Mouse (Mus musculus): Measurements from ENCODE around the gene Gfra1. TPM values are rescaled to one million over a fixed set of nuclear protein-coding genes. Genes with fewer than 3 reads are reported as not detected.

Gene Gfra1
- total RNA-seq, 2 experiments from 2014 or later, result 2.3 to 2.9 TPM

DNA sequence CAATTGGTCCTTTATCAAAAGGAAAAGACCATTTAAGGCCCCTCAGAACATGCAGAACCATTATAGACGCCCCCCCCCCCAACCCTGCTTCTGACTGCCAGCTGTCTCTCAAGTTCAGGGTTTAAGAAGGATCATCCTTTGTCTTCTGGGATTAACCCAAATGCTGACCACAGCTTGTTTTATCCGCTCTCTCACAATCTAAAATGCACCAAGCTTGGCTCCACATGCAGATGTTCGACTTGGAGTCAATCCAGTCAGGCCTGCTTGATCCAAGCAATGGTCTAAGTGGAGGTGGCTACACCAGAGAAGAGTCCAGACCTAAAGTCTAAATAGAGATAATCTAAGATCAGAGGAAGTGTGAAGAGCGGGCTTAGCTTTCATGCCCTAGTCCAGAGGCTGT, 114.4 kb downstream of the Gfra1 start:
- intact Hi-C loops (cut with DNase I), result no loop called here

DNA sequence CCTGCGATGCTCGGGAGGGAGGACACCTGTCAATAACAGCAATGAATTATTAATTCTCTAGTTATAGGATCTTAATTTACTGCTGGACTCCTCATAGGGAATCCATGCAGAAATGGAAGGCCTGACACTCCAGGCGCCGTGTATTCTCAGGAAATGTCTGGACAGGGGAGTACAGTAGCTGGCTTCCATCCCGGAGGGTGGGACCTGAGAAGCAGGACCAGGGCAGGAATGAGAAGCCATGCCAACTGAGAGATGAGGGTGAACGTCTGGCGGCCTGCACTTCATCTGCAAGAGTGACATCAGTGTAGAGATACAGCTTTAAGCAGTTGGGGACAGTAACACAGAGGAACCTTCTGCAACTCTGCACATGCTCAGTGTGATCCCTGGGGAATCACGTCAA, 115.5 kb downstream of the Gfra1 start:
- DNase-seq, result no peak
- intact Hi-C loops (cut with DNase I), result no loop called here

More for the DNA sequence above, 114.4 kb downstream of the Gfra1 start:
- no peak for DNase-seq

GRCm38 (mm10) chr19:58336802-58337201, 118.9 kb downstream of the Gfra1 start:
- intact Hi-C loops (cut with DNase I), result no loop called here
- no peak for DNase-seq

- intact Hi-C loops (cut with DNase I), result no loop called here
- DNase-seq, result no peak
Measured at GRCm38 (mm10) chr19:58335585-58336530, 119.9 kb downstream of the Gfra1 start.

- DNase-seq, result no peak
- intact Hi-C loops (cut with DNase I), result no loop called here
Measured at GRCm38 (mm10) chr19:58329305-58329704, 126.4 kb downstream of the Gfra1 start.

DNA sequence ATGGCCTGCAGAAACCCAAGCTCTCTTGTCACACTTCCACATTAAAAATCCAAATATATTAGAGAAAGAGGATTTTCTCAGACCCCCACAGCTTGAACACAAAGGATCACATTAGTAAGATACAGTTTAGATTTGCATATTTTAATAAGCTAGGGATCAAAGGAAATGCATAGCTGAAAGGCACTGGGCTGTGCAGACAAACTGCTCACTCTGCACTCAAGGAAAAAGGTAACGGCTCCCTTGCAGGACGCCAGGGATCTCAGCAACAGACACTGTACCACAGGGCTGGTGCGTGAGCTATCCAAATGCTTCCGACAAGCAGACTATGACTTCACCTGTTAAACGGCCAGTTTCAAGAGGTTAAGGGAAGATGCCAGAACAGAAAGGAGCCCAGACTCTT, 127.7 kb downstream of the Gfra1 start:
- intact Hi-C loops (cut with DNase I), result no loop called here
- no peak for DNase-seq

DNA sequence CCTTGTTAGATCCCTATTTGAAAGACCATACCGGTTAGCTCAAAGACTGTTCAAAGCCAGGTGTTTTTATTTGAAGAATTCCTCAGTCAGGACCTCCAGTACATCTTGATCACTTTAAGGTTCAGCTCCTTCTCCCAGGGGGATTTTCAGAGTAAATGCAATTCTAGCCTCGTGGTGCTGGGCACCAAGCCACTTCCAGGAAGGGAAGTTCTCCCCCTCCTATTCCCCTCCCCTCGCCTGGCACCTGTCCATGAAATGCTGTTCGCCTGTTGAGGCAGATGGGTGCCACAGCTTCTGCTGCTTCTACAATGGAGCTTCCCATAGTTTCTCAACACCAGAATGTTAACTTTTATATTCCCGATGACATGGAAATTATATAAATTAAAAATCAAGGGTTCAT, 139.2 kb downstream of the Gfra1 start:
- intact Hi-C loops (cut with DNase I), result loop anchor here (10.0 kb wide), 1 partner anchor 138 kb away; the partner anchor contains the start of gene Gfra1
- DNase-seq, result no peak

GRCm38 (mm10) chr19:58315681-58316080, 140.0 kb downstream of the Gfra1 start:
- intact Hi-C loops (cut with DNase I), result loop anchor here (10.0 kb wide), 1 partner anchor 139 kb away; the partner anchor contains the start of gene Gfra1
- no peak for DNase-seq

- DNase-seq, result no peak
- intact Hi-C loops (cut with DNase I), result loop anchor here (10.0 kb wide), 1 partner anchor 140 kb away; the partner anchor contains the start of gene Gfra1
Measured at GRCm38 (mm10) chr19:58314631-58315030, 141.1 kb downstream of the Gfra1 start.

- DNase-seq, result no peak
- intact Hi-C loops (cut with DNase I), result loop anchor here (10.0 kb wide), 1 partner anchor 141 kb away; the partner anchor contains the start of gene Gfra1
Measured at GRCm38 (mm10) chr19:58313785-58314184, 141.9 kb downstream of the Gfra1 start.

DNA sequence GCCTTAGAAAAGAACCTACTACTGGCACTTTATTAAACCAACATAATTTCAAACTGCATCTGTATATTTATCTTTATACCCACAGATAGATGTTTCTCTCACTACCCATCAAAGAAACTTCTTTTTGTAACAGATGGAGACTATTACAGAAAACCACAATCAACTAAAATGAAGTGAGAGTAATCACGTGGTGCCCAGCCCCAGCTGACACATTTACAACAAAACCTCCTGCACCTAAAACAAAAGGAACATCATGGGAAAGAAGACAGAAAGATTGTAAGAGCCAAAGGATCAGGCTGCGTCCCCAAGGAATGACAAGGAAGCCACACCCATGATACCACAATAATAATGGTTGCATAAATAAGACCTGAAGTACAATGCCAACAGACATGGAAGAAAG, 143.2 kb downstream of the Gfra1 start:
- DNase-seq, result no peak
- intact Hi-C loops (cut with DNase I), result loop anchor here (10.0 kb wide), 1 partner anchor 142 kb away; the partner anchor contains the start of gene Gfra1

DNA sequence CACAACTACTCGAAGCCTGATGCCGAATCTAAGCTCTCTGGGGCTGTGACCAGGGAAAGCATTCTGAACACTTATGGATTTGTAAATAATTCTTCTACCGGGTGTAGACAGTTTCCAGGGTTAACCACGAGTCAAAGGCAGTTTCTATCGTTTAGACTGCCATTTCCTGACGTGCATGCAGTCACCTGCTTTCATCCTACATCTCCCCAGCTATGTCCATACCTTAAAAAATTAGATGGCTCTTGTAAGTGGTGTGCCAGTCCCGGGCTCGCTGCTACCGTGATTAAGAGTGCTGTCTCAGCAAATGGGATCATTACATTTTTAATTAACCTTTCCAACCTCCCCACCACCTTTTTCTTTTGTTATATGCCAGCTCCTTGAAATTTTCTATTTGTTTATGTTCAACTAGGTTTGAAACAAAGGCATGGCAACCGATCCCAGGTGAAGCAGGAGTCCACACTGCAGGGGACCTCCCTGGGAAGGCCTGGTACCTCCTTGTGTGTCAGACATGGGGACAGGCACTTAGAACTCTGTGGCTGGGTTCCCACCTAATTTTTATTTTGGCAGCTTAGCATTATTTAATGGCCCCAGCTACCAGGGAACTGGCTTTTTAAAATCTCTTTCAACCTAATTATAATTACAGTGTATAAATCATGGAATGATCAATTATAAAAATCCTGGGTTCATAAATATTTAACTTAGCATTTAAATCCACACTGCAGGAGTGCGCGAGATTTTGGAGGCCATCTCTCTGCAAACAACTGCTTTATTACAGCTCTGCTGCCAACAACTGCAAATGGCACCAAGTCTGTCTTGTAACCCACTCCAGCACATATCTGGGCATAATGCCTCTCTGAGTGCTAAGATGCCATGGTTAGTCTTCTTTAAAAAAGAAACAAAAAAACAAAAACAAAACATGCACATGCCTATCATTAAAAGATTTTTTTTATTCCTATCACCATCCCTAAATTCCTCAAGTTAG, 145.1 kb downstream of the Gfra1 start:
- no peak for DNase-seq
- intact Hi-C loops (cut with DNase I), result loop anchor here (10.0 kb wide), 1 partner anchor 144 kb away; the partner anchor contains the start of gene Gfra1

DNA sequence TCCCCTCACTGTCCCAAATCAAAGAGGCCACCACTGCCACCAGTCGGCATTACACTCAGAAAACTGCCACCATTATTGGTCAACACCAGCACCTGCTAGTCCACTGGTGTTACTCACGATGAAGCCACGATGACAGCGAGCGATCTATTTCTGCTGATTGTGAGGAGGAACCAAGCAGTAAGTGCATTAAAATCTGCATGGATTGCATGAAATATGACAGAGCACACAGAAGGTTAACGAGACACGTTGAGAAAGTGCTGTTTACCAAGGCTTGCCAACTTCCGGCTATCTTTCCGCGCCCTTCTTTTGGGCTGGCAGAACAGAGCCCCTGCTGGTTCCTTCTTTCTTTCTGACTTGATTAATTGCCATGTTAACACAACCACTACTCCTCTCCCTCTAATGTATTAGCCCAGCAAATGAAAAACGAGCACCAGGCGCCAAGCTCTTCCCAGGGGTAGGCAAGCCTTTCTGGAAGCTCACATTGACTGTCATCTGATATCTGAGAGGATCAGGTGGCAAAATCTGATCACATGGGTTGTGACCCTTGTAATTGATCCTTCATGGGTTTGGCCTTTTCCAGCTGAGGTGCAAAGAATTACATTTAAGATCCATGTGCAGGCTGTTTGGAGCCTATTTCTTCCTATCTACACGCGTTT, 146.0 kb downstream of the Gfra1 start:
- DNase-seq, result no peak
- intact Hi-C loops (cut with DNase I), result loop anchor here (10.0 kb wide), 1 partner anchor 145 kb away; the partner anchor contains the start of gene Gfra1

GRCm38 (mm10) chr19:58301105-58301504, 154.6 kb downstream of the Gfra1 start:
- DNase-seq, result no peak
- intact Hi-C loops (cut with DNase I), result no loop called here

GRCm38 (mm10) chr19:58297926-58298325, 157.8 kb downstream of the Gfra1 start:
- intact Hi-C loops (cut with DNase I), result no loop called here
- DNase-seq, result no peak

DNA sequence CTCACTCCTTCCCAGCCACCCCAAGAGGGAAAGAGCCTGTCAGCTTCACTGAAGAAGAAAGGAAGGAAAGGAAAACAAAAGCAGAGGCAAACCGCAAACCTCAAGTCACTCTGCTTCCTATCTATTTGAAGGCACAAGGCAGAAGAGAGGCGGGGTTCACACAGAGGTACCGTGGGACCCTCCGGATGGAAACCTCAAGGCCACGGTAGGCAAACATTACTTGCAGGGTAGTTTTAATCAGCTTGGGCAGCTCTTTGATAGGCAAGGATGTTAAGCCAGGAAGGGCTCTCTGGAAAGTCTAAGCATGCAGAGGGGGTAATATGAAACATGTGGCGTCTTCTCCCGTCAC, 158.9 kb downstream of the Gfra1 start:
- intact Hi-C loops (cut with DNase I), result no loop called here
- DNase-seq, result no peak

DNA sequence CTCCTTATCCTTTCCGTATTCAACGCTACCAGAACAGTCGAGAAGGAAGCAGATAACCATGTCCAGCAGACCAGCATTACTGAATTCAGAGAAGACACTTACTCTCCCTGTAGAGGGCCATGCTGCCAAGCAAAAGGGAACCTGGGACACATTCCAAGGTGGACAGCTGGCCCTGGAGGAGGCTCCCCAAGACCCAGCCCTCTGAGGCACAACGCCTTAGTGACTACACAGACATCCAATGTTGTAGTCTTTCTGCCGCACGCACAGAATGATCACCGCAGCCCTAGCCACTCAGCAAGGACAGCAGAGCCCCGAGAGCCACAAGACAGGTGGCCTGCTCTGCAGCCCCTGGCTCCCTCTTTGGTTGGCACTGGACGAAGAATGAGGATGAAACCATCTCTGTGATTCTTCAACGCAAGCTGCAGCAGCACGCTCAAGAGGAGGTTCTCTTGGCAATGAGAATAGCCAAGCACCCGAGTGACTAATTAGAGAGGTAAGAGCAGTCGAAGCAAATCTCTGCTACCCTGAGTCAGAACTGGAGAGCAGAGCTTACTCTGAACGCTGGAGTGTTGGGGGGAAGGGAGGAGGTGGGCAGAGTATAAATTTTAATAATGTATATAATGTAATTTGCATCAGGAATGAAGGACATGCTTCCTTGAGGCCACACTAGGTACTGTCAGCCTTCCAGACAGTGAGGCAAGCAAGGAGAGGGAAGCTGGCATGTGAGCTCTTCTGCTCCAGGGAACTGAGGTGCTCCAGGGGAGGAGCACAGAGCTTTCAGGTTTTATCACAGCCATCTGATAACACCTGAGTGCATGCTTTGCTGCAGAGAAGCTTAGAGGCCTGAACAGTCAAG, 159.5 kb downstream of the Gfra1 start:
- intact Hi-C loops (cut with DNase I), result no loop called here
- peak; percentile 47 to 52 for DNase-seq

- intact Hi-C loops (cut with DNase I), result no loop called here
- DNase-seq, result no peak
Measured at GRCm38 (mm10) chr19:58288145-58288544, 167.6 kb downstream of the Gfra1 start.

DNA sequence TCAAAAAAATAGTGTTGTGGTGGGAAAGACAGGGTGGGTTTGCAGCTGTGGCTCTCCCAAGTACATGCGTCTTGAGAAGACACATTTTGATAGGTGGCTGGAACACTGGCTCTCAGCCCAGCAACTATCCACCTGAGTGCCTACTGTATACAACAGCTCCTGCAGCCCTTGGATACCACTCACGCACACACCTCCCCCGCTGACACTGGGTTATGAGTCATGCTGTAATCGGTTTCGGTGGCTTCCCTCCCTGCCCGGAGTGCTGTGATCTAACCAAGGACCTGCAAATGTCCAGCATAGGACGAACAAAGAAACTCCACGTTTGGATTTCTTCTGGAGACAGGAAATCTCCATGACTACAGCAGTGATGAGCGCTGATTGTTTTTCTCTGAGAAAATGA, 180.4 kb downstream of the Gfra1 start:
- intact Hi-C loops (cut with DNase I), result no loop called here
- DNase-seq, result no peak

All from gastrocnemius, postnatal 36 days (tissue).